Mouse (Mus musculus) limb, embryonic 10.5 days (tissue): ENCODE measurements around the gene Camsap3. TPM values are rescaled to one million over a fixed set of nuclear protein-coding genes. Genes with fewer than 3 reads are reported as not detected.
A peak's percentile ranks its signal among the peaks of the same experiment; 100 is the strongest.

ENCODE experiments used
- DNase-seq: peaks from one replicate; pipeline ENCODE4 v3.0.0-alpha.2; 2017; ENCODE audit warnings: low spot score
- H3K27ac ChIP-seq: fragments of 300-500 bp; sonication (generic); 2 replicates; pipeline ENCODE4 v1.5.1; 2016; ENCODE audit warnings: mild to moderate bottlenecking
- H3K27me3 ChIP-seq: fragments of 300-500 bp; sonication (generic); 2 replicates; pipeline ENCODE4 v1.6.1; 2016; ENCODE audit warnings: low read depth, mild to moderate bottlenecking; ENCODE audit not compliant: poor library complexity, severe bottlenecking
- H3K36me3 ChIP-seq: fragments of 300-500 bp; sonication (generic); 2 replicates; pipeline ENCODE4 v1.6.1; 2016; ENCODE audit warnings: mild to moderate bottlenecking, moderate library complexity
- H3K4me1 ChIP-seq: fragments of 300-500 bp; sonication (generic); 2 replicates; pipeline ENCODE4 v1.6.1; 2016
- H3K4me3 ChIP-seq: fragments of 300-500 bp; sonication (generic); 2 replicates; pipeline ENCODE4 v1.5.1; 2016; ENCODE audit warnings: mild to moderate bottlenecking, moderate library complexity
- H3K9me3 ChIP-seq: fragments of 300-500 bp; sonication (generic); replicated peaks from 2 replicates; pipeline ENCODE4 v1.6.1; 2016; ENCODE audit warnings: mild to moderate bottlenecking
- WGBS: fragments of 180-500 bp; shearing (Covaris S2); methylation state at CpG from one replicate; pipeline ENCODE4 v1.1.7; 2016; 5-methylcytosine and 5-hydroxymethylcytosine counted together
- polyA plus RNA-seq: library from polyadenylated mRNA; unstranded; fragments of >200 nt; fragmentation: Nextera tagmentation; extraction: Ambion mirVana; gene quantifications from 2 replicates; pipeline ENCODE4 v1.2.1, GENCODE M21; 2016

The Camsap3 gene
- polyA plus RNA-seq, 1 experiment from 2014 or later = 6.0 TPM

DNA sequence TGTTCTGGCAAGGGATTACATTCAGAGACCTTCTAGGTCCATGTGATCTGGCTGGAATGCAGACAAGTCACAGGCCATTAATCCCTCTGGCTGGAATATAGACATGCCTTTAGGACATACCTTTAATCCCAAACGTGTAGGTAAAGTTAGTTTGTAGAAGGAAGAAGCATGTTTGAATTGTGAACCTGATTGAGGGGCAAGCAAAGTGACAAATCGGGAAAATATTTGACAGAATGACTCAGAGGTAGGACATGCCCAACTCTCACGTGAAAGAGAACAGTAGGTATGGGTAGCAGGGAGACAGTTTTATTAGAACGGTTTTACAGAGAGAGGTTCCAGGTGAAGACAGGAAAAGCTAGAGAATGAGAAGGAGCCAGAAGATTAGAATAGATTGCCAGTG is 60.5 kb downstream of the Camsap3 start:
- Histone ChIP-seq H3K27me3 (no peaks in the 10 kb centered on the region), H3K27ac (no peak overlapping the region), H3K9me3 (no peaks in the 10 kb centered on the region), H3K4me3 (no peak overlapping the region), H3K36me3 (no peaks in the 10 kb centered on the region), H3K4me1 (peaks cover 2% of the 10 kb centered on the region; the same call in 1 of the 2 replicates)
- no peak for DNase-seq
- 85% methylated on average over 4 of the region's 4 CpGs for WGBS

DNA sequence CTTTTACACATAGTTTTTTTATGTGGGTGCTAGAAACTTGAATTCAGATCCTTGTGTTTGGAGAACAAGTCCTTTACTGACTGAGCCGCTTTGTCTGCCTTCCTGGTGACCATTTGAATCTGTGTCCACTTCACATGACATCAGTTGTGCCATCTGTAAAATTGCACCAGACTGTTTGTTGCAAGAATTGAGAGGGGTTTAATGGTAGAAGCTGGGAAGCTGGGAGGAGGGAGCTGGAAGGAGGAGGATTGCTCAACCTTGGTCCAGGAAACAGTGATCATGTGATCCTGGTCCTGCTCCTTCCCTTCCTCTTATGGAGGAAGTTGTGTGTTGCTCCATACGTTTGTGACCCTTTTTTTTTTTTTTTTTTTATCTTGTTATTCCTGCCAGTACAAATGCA is 61.2 kb downstream of the Camsap3 start:
- no peaks in the 10 kb centered on the region for H3K27me3 ChIP-seq
- H3K36me3 ChIP-seq = no peaks in the 10 kb centered on the region
- H3K9me3 ChIP-seq = no peaks in the 10 kb centered on the region
- no peak overlapping the region for H3K4me3 ChIP-seq
- no peak overlapping the region for H3K27ac ChIP-seq
- peaks cover 2% of the 10 kb centered on the region; the same call in 1 of the 2 replicates for H3K4me1 ChIP-seq
- 80% methylated on average over 2 of the region's 2 CpGs for WGBS
- DNase-seq = no peak

DNA sequence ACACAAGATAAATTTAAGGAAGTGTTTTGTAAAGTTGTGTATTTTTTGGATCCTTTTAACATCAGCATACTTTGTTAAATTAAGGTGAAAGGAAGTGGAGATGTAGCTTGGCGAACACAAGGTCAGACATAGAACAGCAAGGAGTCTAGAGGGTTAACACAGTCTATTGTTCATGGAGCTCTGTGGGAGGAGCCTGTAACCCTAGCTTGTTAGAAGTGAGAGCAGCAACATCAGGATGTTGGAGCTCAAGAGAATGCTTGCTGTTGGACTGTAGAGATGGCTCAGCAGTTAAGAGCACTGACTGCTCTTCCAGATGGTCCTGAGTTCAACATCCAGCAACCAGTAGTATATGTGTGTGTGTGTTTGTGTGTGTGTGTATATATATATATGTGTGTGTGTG is 61.9 kb downstream of the Camsap3 start:
- Histone ChIP-seq H3K9me3 (no peaks in the 10 kb centered on the region), H3K4me1 (peaks cover 2% of the 10 kb centered on the region; the same call in 1 of the 2 replicates), H3K27me3 (no peaks in the 10 kb centered on the region), H3K27ac (peak overlapping the region; percentile 31; the same call in 1 of the 2 replicates), H3K36me3 (no peaks in the 10 kb centered on the region), H3K4me3 (0 out of 2 replicates have a peak overlapping the region, but pooled peaks have one; percentile 0)
- 48% methylated on average over 1 of the region's 1 CpGs for WGBS
- no peak for DNase-seq

DNA sequence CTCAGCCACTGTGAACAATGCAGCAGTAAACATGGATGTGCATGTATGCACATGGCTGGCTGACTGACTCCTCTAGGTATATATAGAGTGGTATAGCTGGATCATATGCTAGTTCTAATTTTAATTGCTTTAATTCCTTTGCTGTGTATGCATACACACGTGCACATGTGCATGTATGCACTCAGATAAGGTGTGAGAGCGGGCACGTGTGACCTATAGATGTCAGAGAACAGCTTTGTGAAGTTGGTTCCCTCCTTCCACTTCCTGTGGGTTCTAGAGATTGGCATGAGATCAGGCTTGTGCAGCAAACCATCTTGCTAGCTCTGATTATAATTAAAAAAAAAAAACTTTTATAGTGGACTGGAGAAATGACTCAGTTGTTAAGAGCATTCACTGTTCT is 65.8 kb downstream of the Camsap3 start:
- Histone ChIP-seq H3K36me3 (no peaks in the 10 kb centered on the region), H3K27ac (no peak overlapping the region), H3K4me3 (no peak overlapping the region), H3K27me3 (no peaks in the 10 kb centered on the region), H3K4me1 (peaks cover 9% of the 10 kb centered on the region), H3K9me3 (no peaks in the 10 kb centered on the region)
- DNase-seq = no peak
- 68% methylated on average over 3 of the region's 3 CpGs for WGBS

DNA sequence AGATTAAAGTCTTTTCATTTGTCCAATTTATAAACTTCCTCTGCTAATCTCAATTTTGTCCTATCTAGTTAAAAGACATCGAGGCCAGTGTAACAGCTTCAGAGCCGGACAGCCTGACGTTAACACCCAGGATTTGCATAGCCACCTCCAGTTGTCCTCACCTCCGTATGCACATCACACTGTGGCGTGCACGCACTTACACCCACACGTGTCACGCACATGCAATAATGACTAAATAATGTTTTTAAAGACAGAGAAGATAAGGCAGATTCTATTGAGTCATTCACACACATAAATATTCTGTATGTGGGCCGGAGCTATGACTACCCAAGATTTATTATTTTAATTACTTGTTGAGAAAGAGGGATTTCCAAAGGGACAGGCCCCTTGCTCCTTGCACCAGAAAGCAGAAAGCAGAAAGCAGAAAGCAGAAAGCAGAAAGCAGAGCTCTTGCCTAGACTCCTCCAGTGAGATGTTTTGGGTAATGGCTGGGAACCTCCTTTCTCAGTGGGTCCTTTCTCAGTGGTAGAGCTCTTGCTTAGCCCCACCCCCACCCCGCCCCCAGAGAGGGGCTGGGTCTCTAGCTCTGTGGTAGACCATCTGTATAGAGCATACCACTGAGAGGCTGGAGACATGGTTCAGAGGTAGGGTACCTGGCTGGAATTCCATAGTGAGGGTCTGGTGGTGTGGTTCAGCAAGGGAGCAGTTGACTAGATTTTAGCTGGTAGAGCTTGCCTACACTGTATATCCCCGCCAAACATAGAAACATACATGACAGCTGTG is 67.8 kb downstream of the Camsap3 start:
- Histone ChIP-seq H3K9me3 (no peaks in the 10 kb centered on the region), H3K4me1 (peaks cover 7% of the 10 kb centered on the region), H3K27me3 (no peaks in the 10 kb centered on the region), H3K4me3 (no peak overlapping the region), H3K27ac (no peak overlapping the region; the same call in 1 of the 2 replicates), H3K36me3 (no peaks in the 10 kb centered on the region)
- DNase-seq = no peak
- 73% methylated on average over 11 of the region's 11 CpGs for WGBS

DNA sequence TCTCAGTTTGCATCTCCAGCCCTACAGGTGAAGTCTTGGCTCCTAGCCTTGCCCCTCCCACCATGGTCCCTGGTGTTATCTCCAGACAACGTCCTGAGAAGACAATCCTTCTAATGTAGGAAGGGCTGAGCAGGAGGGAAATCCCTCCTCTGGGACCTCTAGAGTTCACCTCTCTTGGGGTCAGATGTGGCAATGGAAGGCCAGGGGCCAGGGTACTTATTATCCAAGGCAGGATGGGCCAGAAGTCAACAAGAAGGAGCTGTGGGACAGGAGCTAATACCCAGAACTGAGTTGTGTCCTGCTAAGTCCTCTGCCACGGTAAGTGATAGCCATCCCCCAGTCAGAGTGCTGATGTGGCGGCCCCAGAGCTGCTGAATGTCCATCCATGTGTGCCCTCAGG is 68.4 kb downstream of the Camsap3 start, which contains the start of gene Retn:
TSS of gene Retn (plus strand) at position 245 of the 400 bp plus-strand sequence.
- no peaks in the 10 kb centered on the region for H3K27me3 ChIP-seq
- 73% methylated on average over 3 of the region's 3 CpGs for WGBS

DNA sequence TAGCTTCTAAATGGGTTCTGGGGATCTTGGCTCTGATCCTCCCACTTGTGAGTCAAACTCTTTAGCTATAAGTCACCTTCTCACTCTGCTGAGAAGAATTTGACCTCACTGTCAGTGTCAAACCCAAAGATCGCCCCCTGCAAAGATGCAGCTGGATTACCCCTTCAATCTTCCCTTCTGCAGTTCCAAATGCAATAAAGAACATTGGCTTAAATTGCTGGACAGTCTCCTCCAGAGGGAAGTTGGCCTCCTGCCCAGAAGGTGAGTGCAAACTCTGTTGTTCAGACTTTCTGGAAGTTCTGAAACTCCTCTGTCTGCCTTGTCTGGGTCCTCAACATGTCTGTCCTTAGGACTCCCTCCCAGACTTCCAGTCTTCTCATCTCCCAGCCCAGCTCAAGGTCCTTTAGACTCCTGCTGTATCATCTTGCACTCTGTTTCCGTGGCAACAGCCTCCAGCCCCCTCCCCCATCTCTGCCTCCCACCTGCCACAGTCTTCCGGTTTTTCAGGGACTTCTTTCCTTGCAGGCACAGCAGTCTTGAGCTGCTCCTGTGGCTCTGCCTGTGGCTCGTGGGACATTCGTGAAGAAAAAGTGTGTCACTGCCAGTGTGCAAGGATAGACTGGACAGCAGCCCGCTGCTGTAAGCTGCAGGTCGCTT is 69.8 kb downstream of the Camsap3 start:
- 27% methylated on average over 7 of the region's 7 CpGs for WGBS
- H3K27ac ChIP-seq = no peak overlapping the region
- peak; percentile 42 for DNase-seq

More for the DNA sequence above, 68.4 kb downstream of the Camsap3 start, which contains the start of gene Retn:
- H3K4me3 ChIP-seq = no peak within 1 kb of the TSS
- no peak for DNase-seq
- no peaks in the 10 kb centered on the region for H3K9me3 ChIP-seq
- peaks cover 7% of the 10 kb centered on the region for H3K4me1 ChIP-seq
- H3K36me3 ChIP-seq = no peaks in the 10 kb centered on the region
- no peak within 1 kb of the TSS; the same call in 1 of the 2 replicates for H3K27ac ChIP-seq

More for the DNA sequence above, 69.8 kb downstream of the Camsap3 start:
- Histone ChIP-seq H3K4me3 (peak overlapping the region; percentile 12; the same call in 1 of the 2 replicates), H3K36me3 (no peaks in the 10 kb centered on the region), H3K4me1 (peaks cover 7% of the 10 kb centered on the region), H3K9me3 (no peaks in the 10 kb centered on the region), H3K27me3 (no peaks in the 10 kb centered on the region)

Other genes with a start within 250 kb of the Camsap3 start
- not detected in 2 replicates for gene A430078G23Rik, start 233.9 kb upstream of the Camsap3 start, polyA plus RNA-seq
- 8.0 and 9.5 TPM in 2 replicates for gene Arhgef18, start 194.3 kb upstream of the Camsap3 start, polyA plus RNA-seq
- gene Pex11g, start 119.6 kb upstream of the Camsap3 start, polyA plus RNA-seq = 6.3 and 7.6 TPM in 2 replicates
- not detected in 2 replicates for gene Tex45, start 116.4 kb upstream of the Camsap3 start, polyA plus RNA-seq
- gene Zfp358, start 94.2 kb upstream of the Camsap3 start, polyA plus RNA-seq = 71.3 and 80.8 TPM in 2 replicates
- 59.4 and 71.5 TPM in 2 replicates for gene Mcoln1, start 86.8 kb upstream of the Camsap3 start, polyA plus RNA-seq
- 17.7 and 21.1 TPM in 2 replicates for gene Pnpla6, start 71.9 kb upstream of the Camsap3 start, polyA plus RNA-seq
- gene C330021F23Rik, start 19.3 kb upstream of the Camsap3 start, polyA plus RNA-seq = 3.5 and 4.0 TPM in 2 replicates
- gene Xab2, start 34.0 kb downstream of the Camsap3 start, polyA plus RNA-seq = 76.0 and 78.7 TPM in 2 replicates
- 92.1 and 92.9 TPM in 2 replicates for gene Pet100, start 34.3 kb downstream of the Camsap3 start, polyA plus RNA-seq
- 1.0 and 1.3 TPM in 2 replicates for gene Pcp2, start 38.3 kb downstream of the Camsap3 start, polyA plus RNA-seq
- 28.6 and 29.8 TPM in 2 replicates for gene Stxbp2, start 43.7 kb downstream of the Camsap3 start, polyA plus RNA-seq
- gene Retn, start 68.5 kb downstream of the Camsap3 start, polyA plus RNA-seq = 0.15 and 0.16 TPM in 2 replicates
- gene Mcemp1, start 78.5 kb downstream of the Camsap3 start, polyA plus RNA-seq = not detected in 2 replicates
- 11.0 and 12.6 TPM in 2 replicates for gene Fcor, start 85.1 kb downstream of the Camsap3 start, polyA plus RNA-seq
- 44.3 and 46.0 TPM in 2 replicates for gene Trappc5, start 89.0 kb downstream of the Camsap3 start, polyA plus RNA-seq
- 0.21 and 0.40 TPM in 2 replicates for gene Fcer2a, start 106.9 kb downstream of the Camsap3 start, polyA plus RNA-seq
- gene Clec4g, start 133.4 kb downstream of the Camsap3 start, polyA plus RNA-seq = not detected in 2 replicates
- not detected in 2 replicates for gene Cd209a, start 161.7 kb downstream of the Camsap3 start, polyA plus RNA-seq